Mouse (Mus musculus) E14TG2a.4 (cell line): ENCODE results near the gene Lin7c.

Source experiments
- CTCF ChIP-seq: conservative IDR thresholded peaks from 2 replicates; pipeline ENCODE4 v1.5.1; 2014; ENCODE audit warnings: low read length
- NANOG ChIP-seq: IDR thresholded peaks from 2 replicates; pipeline ENCODE4 v1.6.1; 2014; ENCODE audit warnings: borderline replicate concordance, low read length, mixed read lengths
- POU5F1 ChIP-seq: IDR thresholded peaks from 2 replicates; pipeline ENCODE4 v1.6.1; 2014; ENCODE audit warnings: low read length, borderline replicate concordance

DNA sequence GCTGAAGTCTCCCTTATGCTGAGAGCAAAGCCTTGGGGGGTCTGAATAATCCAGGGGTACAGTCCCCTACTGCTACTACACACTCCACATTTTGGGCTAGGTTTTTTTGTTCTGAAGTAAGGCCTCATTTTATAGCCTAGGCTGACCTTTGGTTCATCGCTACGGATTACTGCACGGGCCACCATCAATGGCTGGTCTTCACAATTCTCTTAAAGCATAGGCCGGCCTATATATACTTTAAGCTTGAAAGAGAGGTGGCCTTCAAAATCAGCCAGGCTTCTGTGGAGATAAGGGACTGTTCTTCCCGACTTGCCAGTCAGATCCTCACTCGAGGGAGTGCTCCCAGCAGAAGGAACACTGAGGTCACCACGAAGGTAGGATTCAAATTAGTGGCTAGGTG is 12.2 kb downstream of the Lin7c start:
- TF ChIP-seq CTCF, result no peak
- TF ChIP-seq POU5F1, result no peak
- no peak for TF ChIP-seq NANOG
